ENCODE assay signal across 8 mouse cellular contexts in genomic region chr5:138848102-138848501, GRCm38 (mm10). TPM values are rescaled to one million over a fixed set of nuclear protein-coding genes. Genes with fewer than 3 reads are reported as not detected.
DNase-seq lines count a peak whose midpoint lies in the region; ATAC-seq lines count a peak whose summit lies in the region.

No protein-coding gene starts in this region.

- no peaks in the 10 kb centered on the region for H3K9me3 ChIP-seq in embryonic facial prominence, embryonic 13.5 days
- H3K9me3 ChIP-seq in limb, embryonic 13.5 days = no peaks in the 10 kb centered on the region

- peak; percentile 90 for DNase-seq in CD4-positive, CD25-positive, alpha-beta regulatory T cell, adult 2 months (ENCODE audit: low read depth, low spot score)
- peak; percentile 87 for DNase-seq in heart, adult 8-10 months (ENCODE audit: low spot score)
- peak; percentile 96 for DNase-seq in kidney, adult 9 months
- peak; percentile 52 to 78 for DNase-seq in monocyte, adult 2 months (ENCODE audit: low read depth in 1 of 2, low spot score in 2 of 2)
- peak; percentile 66 for DNase-seq in spleen, postnatal 36 days (ENCODE audit: low spot score in 2 of 2)

- H3K4me3 ChIP-seq in embryonic facial prominence, embryonic 13.5 days = no peak overlapping the region
- H3K4me3 ChIP-seq in limb, embryonic 13.5 days = no peak overlapping the region

- no peaks in the 10 kb centered on the region for H3K27me3 ChIP-seq in embryonic facial prominence, embryonic 13.5 days
- H3K27me3 ChIP-seq in limb, embryonic 13.5 days = peaks cover 15% of the 10 kb centered on the region; the same call in 1 of the 2 replicates

- 0 out of 2 replicates have a peak overlapping the region, but pooled peaks have one; percentile 8 for H3K9ac ChIP-seq in embryonic facial prominence, embryonic 13.5 days
- no peak overlapping the region for H3K9ac ChIP-seq in limb, embryonic 13.5 days

- no peak overlapping the region for H3K27ac ChIP-seq in embryonic facial prominence, embryonic 13.5 days
- no peak overlapping the region for H3K27ac ChIP-seq in limb, embryonic 13.5 days

- ATAC-seq in CD4-positive, CD25-positive, alpha-beta regulatory T cell, adult 4 months = no peak
- ATAC-seq in embryonic facial prominence, embryonic 13.5 days (ENCODE audit: insufficient number of reproducible peaks, insufficient read depth, low FRiP score, low TSS enrichment, low read depth) = peak; percentile 54; the same call in 1 of the 2 replicates
- ATAC-seq in limb, embryonic 13.5 days (ENCODE audit: low FRiP score, low read depth) = peak; percentile 51; the same call in 1 of the 2 replicates

- no peaks in the 10 kb centered on the region for H3K4me1 ChIP-seq in embryonic facial prominence, embryonic 13.5 days
- peaks cover 11% of the 10 kb centered on the region for H3K4me1 ChIP-seq in limb, embryonic 13.5 days

- 7% methylated on average over 7 of the region's 7 CpGs for WGBS in embryonic facial prominence, embryonic 13.5 days
- 5% methylated on average over 7 of the region's 7 CpGs for WGBS in limb, embryonic 13.5 days

- no peaks in the 10 kb centered on the region for H3K36me3 ChIP-seq in embryonic facial prominence, embryonic 13.5 days
- H3K36me3 ChIP-seq in limb, embryonic 13.5 days = no peaks in the 10 kb centered on the region

- H3K4me2 ChIP-seq in embryonic facial prominence, embryonic 13.5 days = peak overlapping the region; percentile 34
- peak overlapping the region; percentile 31 for H3K4me2 ChIP-seq in limb, embryonic 13.5 days (replicated peaks)

RNA-seq across cellular contexts. Expression of gene Gm5294, which starts 28.2 kb away (rescaled TPM):
- polyA plus RNA-seq in CD4-positive, CD25-positive, alpha-beta regulatory T cell, adult 4 months (2017; shearing (Covaris generic)) = not detected
- polyA plus RNA-seq in embryonic facial prominence, embryonic 13.5 days (2015; fragmentation: Nextera tagmentation; extraction: Ambion mirVana) = not detected in 2 replicates
- total RNA-seq in heart, adult 8-10 months (2022) = not detected
- polyA plus RNA-seq in limb, embryonic 13.5 days (2015; fragmentation: Nextera tagmentation; extraction: Ambion mirVana) = not detected in 2 replicates
